Mouse (Mus musculus): ENCODE data around the gene Rps6ka1. TPM values are rescaled to one million over a fixed set of nuclear protein-coding genes. Genes with fewer than 3 reads are reported as not detected.
"Not testable (repeated sequence)": the region's sequence is repeated elsewhere in the genome, so short reads cannot be mapped to it uniquely, and the experiment has no call there.

Gene Rps6ka1
- polyA plus RNA-seq, 1 experiment: 0.78 TPM

DNA sequence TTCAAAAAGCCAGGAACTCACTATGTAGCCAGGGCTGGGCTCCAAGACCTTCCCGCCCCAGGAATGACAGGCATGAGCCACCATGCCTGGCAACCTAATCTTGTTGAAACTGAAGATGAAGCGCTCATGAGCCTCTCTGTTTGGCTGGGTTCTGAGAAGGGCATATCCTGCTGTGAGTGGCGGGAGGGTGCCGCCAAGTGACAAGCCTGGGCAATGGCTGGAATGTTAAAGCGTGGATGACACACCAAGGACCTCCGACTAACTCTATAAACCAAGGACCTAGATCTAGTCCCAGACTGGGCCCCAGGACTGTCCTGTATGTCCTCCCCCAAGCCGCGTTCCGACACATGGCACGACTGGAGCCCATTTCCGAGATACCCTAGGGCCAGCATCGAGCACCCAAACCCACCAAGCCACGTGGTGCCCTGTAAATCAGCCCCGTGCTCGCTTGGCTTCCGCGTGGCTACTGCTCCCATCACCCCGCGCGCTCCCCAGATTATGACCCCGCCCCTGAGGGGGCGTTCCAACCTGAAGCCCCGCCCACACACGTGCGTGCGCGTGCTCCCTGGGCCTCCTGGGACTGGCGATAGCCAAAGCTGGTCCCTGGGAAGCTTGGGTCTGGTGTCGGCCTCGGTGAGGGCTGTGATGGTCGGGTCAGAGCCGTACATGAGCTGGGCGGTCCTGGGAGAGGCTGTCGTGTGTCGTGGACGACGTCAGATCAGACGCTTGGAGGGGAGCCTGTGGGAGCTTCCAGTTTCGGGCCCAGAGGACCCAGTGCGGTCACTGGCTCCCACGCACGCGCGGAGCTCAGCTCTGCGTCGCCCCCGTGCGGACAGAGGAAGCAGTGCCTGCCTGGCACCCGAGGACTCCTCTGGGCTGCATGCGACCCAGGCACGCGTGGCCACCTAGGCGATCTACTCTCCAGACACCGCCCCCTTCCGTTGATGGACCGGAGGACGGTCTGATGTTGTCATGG, 22.9 kb upstream of the Rps6ka1 start:
- Histone ChIP-seq H3K36me3 (ENCODE audit: control insufficient read depth) (no peaks in the 10 kb centered on the region), H3K4me3 (replicated peaks) (peak overlapping the region; percentile 67), H3K4me1 (ENCODE audit: control insufficient read depth) (peaks cover 20% of the 10 kb centered on the region), H3K27me3 (ENCODE audit: control insufficient read depth) (no peaks in the 10 kb centered on the region), H3K9me3 (ENCODE audit: control insufficient read depth, low read length) (no peaks in the 10 kb centered on the region)
- TF ChIP-seq GATA1 (IDR thresholded peaks at IDR 0.05; ENCODE audit: low read length) (no peak), TAL1 (IDR thresholded peaks at IDR 0.05; ENCODE audit: low read length) (no peak)

DNA sequence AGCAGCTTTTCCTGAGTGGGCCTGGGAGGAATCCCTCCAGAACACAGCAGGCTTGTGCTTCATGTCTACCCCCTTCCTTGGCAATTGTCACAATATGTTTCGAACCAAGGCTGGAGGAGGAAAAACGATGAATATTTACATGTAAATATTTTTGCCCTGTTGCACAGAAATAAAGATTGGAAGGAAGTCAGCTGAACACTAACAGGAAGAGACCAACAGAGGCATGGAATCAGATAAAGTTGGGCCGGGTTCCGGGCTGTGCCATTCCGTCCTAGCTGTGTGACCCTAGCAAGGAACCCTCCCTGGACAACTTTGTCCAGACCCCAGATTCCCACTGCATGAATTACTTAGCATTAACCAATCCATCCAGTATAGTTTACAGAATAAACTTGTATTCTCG, 20.5 kb upstream of the Rps6ka1 start:
- TF ChIP-seq GATA1 (IDR thresholded peaks at IDR 0.05; ENCODE audit: low read length) (no peak), TAL1 (IDR thresholded peaks at IDR 0.05; ENCODE audit: low read length) (no peak)
- Histone ChIP-seq H3K4me1 (ENCODE audit: control insufficient read depth) (peaks cover 20% of the 10 kb centered on the region), H3K9me3 (ENCODE audit: control insufficient read depth, low read length) (no peaks in the 10 kb centered on the region), H3K4me3 (replicated peaks) (no peak overlapping the region), H3K36me3 (ENCODE audit: control insufficient read depth) (no peaks in the 10 kb centered on the region), H3K27me3 (ENCODE audit: control insufficient read depth) (no peaks in the 10 kb centered on the region)

DNA sequence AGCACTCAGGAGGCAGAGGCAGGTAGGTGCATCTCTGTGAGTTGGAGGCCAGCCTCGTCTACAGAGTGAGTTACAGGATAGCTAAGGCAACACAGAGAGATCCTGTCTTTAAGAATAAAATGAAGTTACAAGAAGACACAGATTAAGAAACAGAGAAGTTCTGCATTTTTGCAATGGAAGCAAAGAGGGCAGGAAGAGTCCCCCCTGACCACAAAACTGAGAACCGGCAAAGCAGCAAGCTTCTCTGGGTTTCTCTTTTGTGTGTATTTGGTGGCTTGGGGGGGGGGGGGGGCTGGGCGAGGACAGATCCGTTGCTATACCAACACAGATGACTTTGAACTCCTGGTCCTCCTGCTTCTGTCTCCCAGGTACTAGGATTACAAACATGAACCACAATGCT, 19.5 kb upstream of the Rps6ka1 start:
- Histone ChIP-seq H3K27me3 (ENCODE audit: control insufficient read depth) (no peaks in the 10 kb centered on the region), H3K4me3 (replicated peaks) (no peak overlapping the region), H3K36me3 (ENCODE audit: control insufficient read depth) (no peaks in the 10 kb centered on the region), H3K9me3 (ENCODE audit: control insufficient read depth, low read length) (no peaks in the 10 kb centered on the region), H3K4me1 (ENCODE audit: control insufficient read depth) (peaks cover 20% of the 10 kb centered on the region)
- TF ChIP-seq TAL1 (IDR thresholded peaks at IDR 0.05; ENCODE audit: low read length) (no peak), GATA1 (IDR thresholded peaks at IDR 0.05; ENCODE audit: low read length) (no peak)

DNA sequence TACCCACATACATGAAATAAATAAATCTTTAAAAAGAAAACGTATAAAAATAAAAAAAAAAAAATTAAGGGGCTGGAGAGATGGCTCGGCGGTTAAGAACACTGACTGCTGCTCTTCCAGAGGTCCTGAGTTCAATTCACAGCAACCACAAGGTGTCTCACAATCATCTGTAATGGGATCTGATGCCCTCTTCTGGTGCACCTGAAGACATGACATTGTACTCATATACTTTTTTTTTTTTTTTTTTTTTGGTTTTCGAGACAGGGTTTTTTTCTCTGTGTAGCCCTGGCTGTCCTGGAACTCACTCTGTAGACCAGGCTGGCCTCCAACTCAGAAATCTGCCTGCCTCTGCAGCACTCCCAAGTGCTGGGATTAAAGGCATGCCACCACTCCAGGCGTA, 18.7 kb upstream of the Rps6ka1 start:
- H3K27me3 ChIP-seq (ENCODE audit: control insufficient read depth); H3K36me3 ChIP-seq (ENCODE audit: control insufficient read depth); H3K4me3 ChIP-seq (replicated peaks); H3K9me3 ChIP-seq (ENCODE audit: control insufficient read depth, low read length): not testable (repeated sequence)
- peaks cover 18% of the 10 kb centered on the region for H3K4me1 ChIP-seq (ENCODE audit: control insufficient read depth)

DNA sequence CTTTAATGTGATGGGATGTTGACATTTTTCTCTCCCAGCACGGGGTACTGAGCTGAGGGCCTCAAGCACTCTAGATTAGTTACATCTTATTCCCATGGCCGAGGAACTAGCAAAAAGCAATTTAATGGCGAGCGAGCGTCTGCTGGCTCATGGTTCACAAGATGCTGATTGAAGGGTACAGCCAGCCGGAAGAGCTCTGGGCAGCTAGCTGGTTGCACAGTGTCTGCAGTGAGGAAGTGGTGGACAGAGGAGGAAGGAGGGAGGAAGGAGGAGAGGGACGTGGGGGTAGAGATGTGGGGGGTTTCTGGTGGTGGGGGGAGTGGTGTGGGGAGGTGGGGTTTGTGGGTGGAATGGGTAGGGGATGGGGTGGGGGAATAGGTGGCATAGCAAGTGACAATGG, 17.6 kb upstream of the Rps6ka1 start:
- no peaks in the 10 kb centered on the region for H3K36me3 ChIP-seq (ENCODE audit: control insufficient read depth)
- TF ChIP-seq TAL1 (IDR thresholded peaks at IDR 0.05; ENCODE audit: low read length) (no peak), GATA1 (IDR thresholded peaks at IDR 0.05; ENCODE audit: low read length) (no peak)
- H3K9me3 ChIP-seq (ENCODE audit: control insufficient read depth, low read length): no peaks in the 10 kb centered on the region
- H3K27me3 ChIP-seq (ENCODE audit: control insufficient read depth): no peaks in the 10 kb centered on the region
- peaks cover 6% of the 10 kb centered on the region for H3K4me1 ChIP-seq (ENCODE audit: control insufficient read depth)
- no peak overlapping the region for H3K4me3 ChIP-seq (replicated peaks)

DNA sequence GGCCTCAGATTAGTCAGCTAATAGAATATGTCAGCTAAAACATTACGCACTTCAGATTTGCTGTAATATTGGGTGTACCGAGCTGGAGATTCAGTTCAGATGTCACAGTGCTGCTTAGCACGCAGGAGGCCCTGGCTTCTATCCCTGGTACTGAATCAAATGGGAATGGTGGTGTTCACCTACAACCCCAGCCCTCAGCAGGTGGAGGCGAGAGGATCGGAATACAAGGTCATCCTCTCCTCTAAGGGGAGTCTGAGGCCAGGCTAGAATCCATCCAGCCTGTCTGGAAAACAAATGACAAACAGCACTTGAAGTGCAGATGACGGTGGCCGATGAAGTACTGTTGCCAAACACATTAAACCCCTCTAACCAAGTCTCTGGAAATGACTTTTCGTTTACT, 16.7 kb upstream of the Rps6ka1 start:
- Histone ChIP-seq H3K4me3 (replicated peaks) (no peak overlapping the region), H3K27me3 (ENCODE audit: control insufficient read depth) (no peaks in the 10 kb centered on the region), H3K9me3 (ENCODE audit: control insufficient read depth, low read length) (no peaks in the 10 kb centered on the region), H3K36me3 (ENCODE audit: control insufficient read depth) (no peaks in the 10 kb centered on the region), H3K4me1 (ENCODE audit: control insufficient read depth) (peaks cover 2% of the 10 kb centered on the region; the same call in 1 of the 2 replicates)
- TF ChIP-seq GATA1 (IDR thresholded peaks at IDR 0.05; ENCODE audit: low read length) (no peak), TAL1 (IDR thresholded peaks at IDR 0.05; ENCODE audit: low read length) (no peak)

DNA sequence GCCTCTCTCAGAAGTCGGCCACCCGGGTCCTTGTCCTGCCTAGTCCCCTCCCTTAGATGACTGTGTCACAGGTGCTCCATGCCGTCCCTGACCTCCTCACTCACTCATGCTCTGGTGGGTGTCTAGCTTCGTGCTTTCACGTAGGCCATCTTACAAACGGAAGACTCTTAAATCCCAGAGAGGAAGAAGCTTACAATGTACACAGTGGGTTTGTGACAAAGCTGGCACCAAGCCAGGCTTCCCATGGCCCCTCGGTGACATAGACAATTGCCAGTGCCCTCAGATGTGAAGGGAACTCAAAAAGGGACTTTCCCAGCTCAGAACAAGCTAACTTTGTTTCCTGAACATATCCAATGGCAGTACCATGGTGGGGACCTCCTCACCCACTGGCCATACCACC, 15.8 kb upstream of the Rps6ka1 start:
- H3K27me3 ChIP-seq (ENCODE audit: control insufficient read depth): no peaks in the 10 kb centered on the region
- no peak for TF ChIP-seq GATA1 (IDR thresholded peaks at IDR 0.05; ENCODE audit: low read length)
- TF ChIP-seq TAL1 (IDR thresholded peaks at IDR 0.05; ENCODE audit: low read length): no peak
- no peaks in the 10 kb centered on the region for H3K36me3 ChIP-seq (ENCODE audit: control insufficient read depth)
- no peaks in the 10 kb centered on the region for H3K9me3 ChIP-seq (ENCODE audit: control insufficient read depth, low read length)
- H3K4me3 ChIP-seq (replicated peaks): no peak overlapping the region
- H3K4me1 ChIP-seq (ENCODE audit: control insufficient read depth): peaks cover 2% of the 10 kb centered on the region; the same call in 1 of the 2 replicates

DNA sequence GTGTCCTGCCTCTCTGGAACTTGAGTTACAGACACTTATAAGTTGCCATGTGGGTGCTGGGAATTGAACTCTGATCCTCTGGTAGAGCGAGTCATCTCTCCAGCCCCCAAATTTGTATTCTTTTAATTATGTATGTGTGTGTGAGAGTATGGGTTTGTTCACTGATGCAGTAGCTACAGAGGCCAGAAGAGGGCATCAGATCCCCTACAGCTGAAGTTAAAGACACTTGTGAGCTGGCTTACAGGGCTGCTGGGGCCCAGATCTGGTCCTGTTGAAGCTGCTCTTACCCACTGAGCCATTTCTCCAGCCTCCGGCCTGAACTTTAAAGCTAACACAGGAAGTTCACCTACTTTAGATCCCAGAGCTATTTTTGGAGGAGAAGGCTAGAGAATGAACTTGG, 14.9 kb upstream of the Rps6ka1 start:
- Histone ChIP-seq H3K36me3 (ENCODE audit: control insufficient read depth) (no peaks in the 10 kb centered on the region), H3K9me3 (ENCODE audit: control insufficient read depth, low read length) (no peaks in the 10 kb centered on the region), H3K27me3 (ENCODE audit: control insufficient read depth) (no peaks in the 10 kb centered on the region), H3K4me1 (ENCODE audit: control insufficient read depth) (no peaks in the 10 kb centered on the region), H3K4me3 (replicated peaks) (no peak overlapping the region)
- TF ChIP-seq TAL1 (IDR thresholded peaks at IDR 0.05; ENCODE audit: low read length) (no peak), GATA1 (IDR thresholded peaks at IDR 0.05; ENCODE audit: low read length) (no peak)

DNA sequence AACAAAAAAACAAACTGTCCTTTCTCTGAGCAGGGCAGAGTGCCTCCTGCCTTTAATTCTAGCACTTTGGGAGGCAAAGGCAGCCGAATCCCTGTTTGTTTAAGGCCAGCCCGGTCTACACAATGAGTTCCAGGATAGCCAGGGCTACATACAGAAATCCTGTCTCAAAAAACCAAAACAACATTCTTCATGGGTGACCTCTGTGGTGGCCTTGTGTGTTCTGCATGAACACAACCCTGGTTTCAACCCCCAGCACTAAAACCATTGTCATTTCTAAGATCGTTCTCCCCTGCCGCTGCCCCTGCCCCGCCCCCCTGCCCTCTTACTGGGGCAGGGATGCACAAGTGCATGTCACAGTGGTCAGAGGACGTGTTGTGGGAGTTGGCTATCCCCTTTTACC, 13.3 kb upstream of the Rps6ka1 start:
- no peaks in the 10 kb centered on the region for H3K9me3 ChIP-seq (ENCODE audit: control insufficient read depth, low read length)
- TF ChIP-seq GATA1 (IDR thresholded peaks at IDR 0.05; ENCODE audit: low read length) (no peak), TAL1 (IDR thresholded peaks at IDR 0.05; ENCODE audit: low read length) (no peak)
- H3K27me3 ChIP-seq (ENCODE audit: control insufficient read depth): no peaks in the 10 kb centered on the region
- no peak overlapping the region for H3K4me3 ChIP-seq (replicated peaks)
- H3K4me1 ChIP-seq (ENCODE audit: control insufficient read depth): no peaks in the 10 kb centered on the region
- no peaks in the 10 kb centered on the region for H3K36me3 ChIP-seq (ENCODE audit: control insufficient read depth)

All from erythroblast, embryonic 14.5 days (primary cell).